Mouse (Mus musculus): ENCODE data around the gene Ndufaf2. TPM values are rescaled to one million over a fixed set of nuclear protein-coding genes. Genes with fewer than 3 reads are reported as not detected.
A peak's percentile ranks its signal among the peaks of the same experiment; 100 is the strongest.

Ndufaf2 gene
- polyA plus RNA-seq, 1 experiment from 2014 or later: 72.6 TPM

DNA sequence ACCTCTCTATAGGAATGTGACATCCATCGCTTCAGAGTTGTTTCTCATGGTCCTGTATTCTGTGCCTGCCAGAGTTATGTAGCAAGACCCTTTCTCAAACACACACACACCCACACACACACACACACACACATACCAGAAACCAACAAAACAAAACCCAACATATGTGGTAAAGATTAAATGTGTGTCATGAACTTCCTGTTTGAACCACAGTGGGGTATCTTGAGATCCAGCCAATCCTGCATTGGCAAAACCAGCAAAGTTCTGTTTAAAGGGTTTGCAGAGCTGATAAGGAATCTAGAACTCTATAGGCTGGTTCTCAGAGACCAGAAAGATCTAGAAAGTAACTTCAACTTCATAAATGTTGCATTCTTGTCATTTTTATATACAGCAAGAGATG is 11.6 kb upstream of the Ndufaf2 start:
- Histone ChIP-seq H3K36me3 (peaks cover 32% of the 10 kb centered on the region), H3K9me3 (no peaks in the 10 kb centered on the region), H3K4me1 (no peaks in the 10 kb centered on the region), H3K4me3 (no peak overlapping the region), H3K4me2 (replicated peaks) (no peak overlapping the region), H3K27ac (replicated peaks) (no peak overlapping the region), H3K9ac (replicated peaks) (no peak overlapping the region), H3K27me3 (no peaks in the 10 kb centered on the region)
- no peak for ATAC-seq (replicated peaks)
- 96% methylated on average over 1 of the region's 1 CpGs for WGBS

DNA sequence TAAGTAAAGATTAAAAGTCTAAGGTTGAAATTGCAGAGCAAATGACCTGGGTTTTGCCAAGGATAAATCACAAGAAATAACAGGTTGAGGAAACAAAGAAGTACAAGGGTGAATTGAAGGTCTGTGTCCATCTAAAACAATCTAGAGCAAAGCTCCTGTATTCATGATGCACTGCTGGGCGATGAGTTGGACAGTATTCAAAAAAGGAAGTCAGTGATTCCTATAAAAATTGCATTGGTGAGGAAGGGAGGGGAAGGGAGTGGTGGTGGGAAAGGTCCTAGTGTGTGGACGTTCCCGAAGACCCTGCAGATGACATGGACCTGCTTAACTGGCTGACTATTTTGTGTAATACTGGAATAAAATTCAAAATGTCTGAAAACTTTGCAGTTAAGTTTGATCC is 6.2 kb upstream of the Ndufaf2 start:
- peaks cover 11% of the 10 kb centered on the region for H3K36me3 ChIP-seq
- H3K27ac ChIP-seq (replicated peaks): no peak overlapping the region
- peaks cover 3% of the 10 kb centered on the region for H3K4me1 ChIP-seq
- WGBS: 92% methylated on average over 3 of the region's 3 CpGs
- no peak overlapping the region for H3K4me3 ChIP-seq
- H3K9me3 ChIP-seq: no peaks in the 10 kb centered on the region
- no peaks in the 10 kb centered on the region for H3K27me3 ChIP-seq
- ATAC-seq (replicated peaks): no peak
- no peak overlapping the region for H3K4me2 ChIP-seq (replicated peaks)
- H3K9ac ChIP-seq (replicated peaks): no peak overlapping the region

DNA sequence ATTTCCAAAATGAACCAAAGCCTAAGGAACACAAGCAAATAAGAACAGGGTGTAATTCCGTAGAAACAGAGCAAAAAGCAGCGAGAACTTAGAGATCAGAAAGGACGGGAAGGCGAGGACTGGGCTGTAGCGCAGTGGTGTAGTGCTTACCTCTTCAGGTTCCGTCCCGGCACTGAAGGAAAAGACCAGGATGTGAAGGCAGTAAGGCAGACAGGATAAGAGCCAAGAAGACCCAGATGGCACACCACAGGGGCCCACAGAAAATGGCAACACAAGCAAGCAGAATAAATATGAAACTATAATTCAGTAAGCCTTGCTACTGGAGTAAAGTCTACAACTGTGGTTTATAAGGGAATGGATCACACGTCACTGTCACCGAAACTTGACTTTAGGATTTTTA is 5.5 kb upstream of the Ndufaf2 start:
- Histone ChIP-seq H3K36me3 (peaks cover 11% of the 10 kb centered on the region), H3K4me3 (no peak overlapping the region), H3K9ac (replicated peaks) (no peak overlapping the region), H3K4me1 (peaks cover 9% of the 10 kb centered on the region), H3K9me3 (no peaks in the 10 kb centered on the region), H3K27ac (replicated peaks) (no peak overlapping the region), H3K27me3 (no peaks in the 10 kb centered on the region), H3K4me2 (replicated peaks) (no peak overlapping the region)
- 85% methylated on average over 9 of the region's 9 CpGs for WGBS
- ATAC-seq (replicated peaks): no peak

DNA sequence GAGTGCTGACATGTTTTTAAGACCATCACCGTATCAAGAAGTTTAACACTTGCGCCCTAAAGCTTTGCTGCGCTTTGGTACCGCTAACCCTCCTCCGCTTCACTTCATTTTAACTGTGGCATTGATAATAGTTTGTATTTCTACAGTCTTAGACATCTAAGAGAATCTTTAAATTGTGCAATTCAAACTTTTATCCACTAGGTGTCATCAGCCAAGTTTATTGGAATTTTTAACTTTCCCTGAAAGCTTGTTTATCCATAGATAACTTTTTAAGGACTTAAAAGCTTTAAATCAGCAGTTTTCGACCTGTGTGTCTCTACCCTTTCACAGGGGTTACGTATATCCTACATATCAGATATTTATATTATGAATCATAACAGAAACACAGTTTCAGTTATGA is 1.5 kb upstream of the Ndufaf2 start:
- 0 out of 2 replicates have a peak overlapping the region, but pooled peaks have one; percentile 13 for H3K4me3 ChIP-seq
- H3K27me3 ChIP-seq: no peaks in the 10 kb centered on the region
- H3K9ac ChIP-seq (replicated peaks): no peak overlapping the region
- 64% methylated on average over 7 of the region's 7 CpGs for WGBS
- no peak overlapping the region for H3K27ac ChIP-seq (replicated peaks)
- peaks cover 11% of the 10 kb centered on the region for H3K36me3 ChIP-seq
- no peaks in the 10 kb centered on the region for H3K9me3 ChIP-seq
- peak overlapping the region; percentile 12; the same call in 1 of the 2 replicates for H3K4me2 ChIP-seq (replicated peaks)
- no peak for ATAC-seq (replicated peaks)
- H3K4me1 ChIP-seq: peaks cover 15% of the 10 kb centered on the region

DNA sequence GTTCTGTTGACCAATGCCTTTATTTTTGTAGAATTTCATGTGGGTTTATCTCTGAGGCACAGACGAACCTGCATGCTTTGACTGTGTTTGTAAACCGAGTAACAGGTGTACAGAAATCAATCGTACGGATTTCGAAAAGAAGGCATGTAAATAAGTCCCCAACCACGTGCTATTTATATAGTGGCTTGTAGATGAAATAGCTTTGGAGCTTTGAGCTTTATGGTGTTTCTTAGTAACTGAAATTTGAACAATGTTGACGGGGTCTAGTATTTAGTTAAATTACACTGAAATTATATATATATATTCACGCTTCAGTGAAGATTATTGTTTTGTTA is 785 bp upstream of the Ndufaf2 start:
- no peak for ATAC-seq (replicated peaks)
- Histone ChIP-seq H3K4me1 (peaks cover 15% of the 10 kb centered on the region), H3K4me2 (replicated peaks) (peak overlapping the region; percentile 78), H3K4me3 (peak overlapping the region; percentile 86), H3K9me3 (no peaks in the 10 kb centered on the region), H3K36me3 (peaks cover 11% of the 10 kb centered on the region), H3K27me3 (no peaks in the 10 kb centered on the region), H3K9ac (replicated peaks) (peak overlapping the region; percentile 73), H3K27ac (replicated peaks) (no peak overlapping the region)
- 9% methylated on average over 8 of the region's 8 CpGs for WGBS

DNA sequence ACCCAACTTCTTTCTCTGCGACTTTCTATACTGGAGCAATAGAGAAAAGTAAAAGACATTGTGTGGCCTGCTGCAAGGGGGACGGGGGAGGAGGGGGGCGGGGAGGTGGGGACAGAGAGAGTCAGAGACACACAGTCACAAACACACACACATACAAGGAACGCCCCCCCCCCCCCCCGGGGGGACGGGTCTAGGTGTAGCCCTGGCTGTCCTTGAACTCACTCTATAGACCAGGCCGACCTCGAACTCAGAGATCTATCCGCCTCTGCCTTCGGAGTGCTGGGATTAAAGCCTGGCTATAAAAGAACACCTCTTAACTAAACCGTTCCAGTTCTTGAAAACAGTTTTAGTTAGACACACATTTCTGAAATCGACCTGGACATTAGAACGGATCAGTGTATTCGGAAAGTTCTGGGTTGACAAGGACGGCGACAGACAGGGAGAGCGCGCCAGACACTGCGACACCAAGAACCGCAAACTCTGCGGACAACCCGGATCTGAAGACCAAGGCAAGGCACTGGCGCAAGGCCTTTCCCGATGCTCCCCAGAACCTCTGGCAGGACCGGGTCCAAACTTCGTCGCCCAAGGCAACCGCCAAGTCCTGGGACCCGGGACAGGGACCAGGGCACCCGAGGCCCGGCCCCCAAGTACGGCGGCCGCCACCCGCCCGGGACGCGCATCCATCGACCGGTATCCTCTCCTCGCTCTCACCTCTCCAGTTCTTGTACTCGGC is 525 bp downstream of the Ndufaf2 start:
- Histone ChIP-seq H3K9ac (replicated peaks) (peak overlapping the region; percentile 73), H3K9me3 (no peaks in the 10 kb centered on the region), H3K27me3 (no peaks in the 10 kb centered on the region), H3K36me3 (peaks cover 9% of the 10 kb centered on the region), H3K4me1 (peaks cover 15% of the 10 kb centered on the region), H3K4me3 (peak overlapping the region; percentile 86), H3K4me2 (replicated peaks) (peak overlapping the region; percentile 78), H3K27ac (replicated peaks) (no peak overlapping the region)
- ATAC-seq (replicated peaks): no peak; the same call in 1 of the 2 replicates
- WGBS: 2% methylated on average over 41 of the region's 42 CpGs

DNA sequence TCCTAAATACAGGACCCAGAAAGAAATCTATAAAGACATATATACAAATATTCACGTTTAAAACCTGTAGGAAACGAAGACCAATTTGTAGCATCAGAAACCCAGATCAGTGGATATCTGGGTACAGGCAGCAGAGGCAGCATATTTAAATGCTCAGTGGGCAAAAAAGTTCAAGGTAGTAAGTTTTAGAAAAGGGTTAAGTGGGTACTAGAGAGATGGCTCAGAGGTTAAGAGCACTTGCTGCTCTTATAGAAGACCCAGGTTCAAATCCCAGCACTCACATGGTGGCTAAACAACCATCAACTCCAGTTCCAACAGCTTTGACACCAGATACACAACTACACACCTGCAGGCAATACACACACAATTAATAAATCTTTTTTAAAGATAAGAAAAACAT is 1.3 kb downstream of the Ndufaf2 start:
- H3K9ac ChIP-seq (replicated peaks): no peak overlapping the region
- 80% methylated on average over 2 of the region's 2 CpGs for WGBS
- no peak overlapping the region for H3K4me3 ChIP-seq

DNA sequence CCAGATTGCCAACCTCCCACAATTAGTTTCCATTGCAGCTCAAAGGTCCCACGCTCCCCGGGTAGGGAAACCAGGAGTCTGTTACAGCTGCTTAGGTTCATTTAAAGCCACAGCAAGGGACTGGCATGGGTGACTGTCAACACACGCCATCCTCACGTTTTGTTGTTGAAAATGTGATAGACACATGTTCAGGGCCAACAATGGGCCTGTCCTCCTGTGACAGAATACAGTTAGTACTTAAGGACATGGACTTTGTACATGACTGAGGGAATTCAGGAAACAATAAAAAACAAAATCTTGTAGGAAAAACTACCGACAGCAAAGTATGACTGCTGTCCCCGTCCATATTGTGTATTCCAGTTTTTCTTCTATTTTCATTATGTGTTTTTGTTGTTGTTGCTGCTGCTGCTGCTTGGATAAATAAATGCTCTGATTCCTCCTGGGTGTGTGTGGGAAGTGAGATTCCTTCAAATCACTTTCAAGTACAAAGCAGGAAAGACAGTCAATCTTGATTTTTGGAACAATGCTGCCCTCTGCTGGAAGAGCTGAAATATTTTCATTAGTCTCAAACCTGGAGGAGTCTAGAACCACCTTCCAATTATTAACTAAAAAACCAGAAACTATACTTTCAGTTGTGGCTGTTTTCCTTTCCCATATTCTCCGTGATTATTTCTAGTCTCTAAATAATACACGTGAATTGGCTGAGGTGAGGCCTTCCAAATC is 5.6 kb downstream of the Ndufaf2 start:
- Histone ChIP-seq H3K9me3 (no peaks in the 10 kb centered on the region), H3K27me3 (no peaks in the 10 kb centered on the region), H3K36me3 (no peaks in the 10 kb centered on the region), H3K9ac (replicated peaks) (no peak overlapping the region), H3K4me2 (replicated peaks) (no peak overlapping the region), H3K27ac (replicated peaks) (no peak overlapping the region; the same call in 1 of the 2 replicates), H3K4me1 (peaks cover 8% of the 10 kb centered on the region), H3K4me3 (no peak overlapping the region)
- ATAC-seq (replicated peaks): peak; percentile 47
- WGBS: 61% methylated on average over 8 of the region's 8 CpGs

More for the DNA sequence above, 1.3 kb downstream of the Ndufaf2 start:
- H3K27ac ChIP-seq (replicated peaks): no peak overlapping the region
- peaks cover 8% of the 10 kb centered on the region for H3K36me3 ChIP-seq
- H3K4me1 ChIP-seq: peaks cover 20% of the 10 kb centered on the region
- no peaks in the 10 kb centered on the region for H3K9me3 ChIP-seq
- no peaks in the 10 kb centered on the region for H3K27me3 ChIP-seq
- H3K4me2 ChIP-seq (replicated peaks): no peak overlapping the region; the same call in 1 of the 2 replicates
- ATAC-seq (replicated peaks): no peak

DNA sequence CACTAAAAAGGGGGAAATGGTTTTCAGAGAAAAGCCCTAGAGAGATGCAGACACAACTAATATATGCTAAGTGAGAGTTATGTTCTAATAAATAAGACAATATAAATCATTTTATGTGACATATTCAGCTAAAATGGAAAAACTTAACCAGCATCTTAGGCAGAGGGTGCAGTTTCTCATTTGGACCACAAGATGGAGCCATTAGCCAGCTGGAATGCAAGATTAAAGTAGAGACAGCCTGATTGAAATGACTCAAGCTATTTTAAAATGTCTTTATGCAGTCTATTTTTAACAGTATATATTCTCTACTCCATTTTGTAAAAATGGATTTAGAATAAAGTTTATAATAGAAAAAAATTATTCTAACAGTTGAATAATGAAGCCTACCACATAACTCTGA is 6.6 kb downstream of the Ndufaf2 start:
- H3K36me3 ChIP-seq: no peaks in the 10 kb centered on the region
- peaks cover 5% of the 10 kb centered on the region for H3K4me1 ChIP-seq
- no peak overlapping the region for H3K4me3 ChIP-seq
- ATAC-seq (replicated peaks): no peak
- H3K9me3 ChIP-seq: no peaks in the 10 kb centered on the region
- no peak overlapping the region for H3K27ac ChIP-seq (replicated peaks)
- no peak overlapping the region for H3K9ac ChIP-seq (replicated peaks)
- no peaks in the 10 kb centered on the region for H3K27me3 ChIP-seq
- no peak overlapping the region for H3K4me2 ChIP-seq (replicated peaks)

DNA sequence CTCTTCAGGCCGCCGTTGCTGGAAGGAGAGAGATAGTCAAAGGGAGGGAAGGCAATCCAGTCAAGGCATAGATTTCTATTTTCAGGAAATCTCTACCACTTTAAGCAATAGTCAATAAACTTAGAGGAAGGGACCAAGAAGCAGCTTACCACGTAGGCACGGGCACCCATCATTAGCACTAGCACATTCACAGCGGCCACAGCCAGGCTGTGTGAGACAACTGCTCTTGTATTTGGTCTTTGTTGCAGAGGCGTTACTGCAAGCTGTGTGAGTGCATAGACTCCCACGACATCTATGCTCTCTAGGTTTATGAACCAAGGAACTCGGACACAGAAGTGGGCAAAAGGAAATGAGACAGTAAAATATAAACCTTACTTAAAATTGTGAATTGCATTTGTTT is 14.3 kb downstream of the Ndufaf2 start:
- Histone ChIP-seq H3K27ac (replicated peaks) (no peak overlapping the region), H3K4me2 (replicated peaks) (no peak overlapping the region), H3K27me3 (no peaks in the 10 kb centered on the region), H3K9me3 (no peaks in the 10 kb centered on the region), H3K36me3 (no peaks in the 10 kb centered on the region), H3K9ac (replicated peaks) (no peak overlapping the region), H3K4me1 (peaks cover 2% of the 10 kb centered on the region; the same call in 1 of the 2 replicates), H3K4me3 (no peak overlapping the region)
- ATAC-seq (replicated peaks): no peak
- WGBS: 94% methylated on average over 8 of the region's 8 CpGs

DNA sequence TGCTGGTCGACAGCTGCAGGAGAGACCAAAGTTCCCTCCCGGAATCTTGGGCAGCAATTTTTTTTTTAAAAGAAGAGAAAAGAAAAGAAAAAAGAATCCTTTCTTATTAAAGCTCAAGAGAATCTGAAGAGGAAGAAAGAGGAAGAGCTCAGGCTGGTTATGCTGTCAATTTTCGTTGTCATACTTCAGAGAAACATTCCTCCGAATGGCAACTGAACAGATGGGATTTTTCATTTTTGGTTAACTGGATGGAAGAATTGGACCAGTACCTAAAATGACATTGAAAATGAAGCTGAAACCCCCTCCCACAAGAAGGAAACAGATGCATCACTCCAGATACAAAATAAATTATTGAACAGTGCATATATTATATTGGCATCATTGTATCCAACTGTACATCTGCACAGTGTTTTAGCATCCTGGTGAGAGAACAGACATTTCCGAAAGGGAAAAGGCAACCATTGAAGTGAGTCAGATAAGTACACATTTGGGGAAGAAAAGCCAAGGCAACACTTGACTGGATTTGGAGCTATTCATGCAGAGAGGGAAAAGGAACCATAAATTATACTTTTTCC is 19.9 kb downstream of the Ndufaf2 start:
- Histone ChIP-seq H3K4me1 (peaks cover 6% of the 10 kb centered on the region; the same call in 1 of the 2 replicates), H3K36me3 (no peaks in the 10 kb centered on the region), H3K27ac (replicated peaks) (peak overlapping the region; percentile 65), H3K9me3 (no peaks in the 10 kb centered on the region), H3K4me3 (no peak overlapping the region), H3K4me2 (replicated peaks) (no peak overlapping the region), H3K9ac (replicated peaks) (no peak overlapping the region), H3K27me3 (no peaks in the 10 kb centered on the region)
- ATAC-seq (replicated peaks): no peak
- WGBS: 77% methylated on average over 5 of the region's 5 CpGs

DNA sequence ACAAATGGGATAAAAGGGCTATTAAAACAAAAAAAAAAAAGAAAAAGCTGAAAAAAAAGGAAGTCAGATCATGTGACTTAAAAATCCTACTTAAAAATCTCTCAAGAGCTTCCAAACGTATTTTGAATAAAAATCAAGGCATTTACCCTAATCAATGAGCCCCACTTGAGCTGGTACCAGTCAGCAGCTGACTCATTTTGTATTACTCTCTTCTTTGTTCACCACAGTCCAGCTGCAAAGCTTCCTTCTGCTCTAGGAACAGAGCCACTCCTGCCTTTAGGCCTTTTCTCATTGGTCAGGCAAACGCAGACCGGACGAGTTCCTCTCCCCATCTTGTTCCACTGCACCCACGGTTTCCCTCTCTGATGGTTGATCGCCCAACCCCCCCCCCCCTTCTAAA is 22.8 kb downstream of the Ndufaf2 start:
- WGBS: 63% methylated on average over 6 of the region's 6 CpGs
- Histone ChIP-seq H3K4me1 (peaks cover 6% of the 10 kb centered on the region; the same call in 1 of the 2 replicates), H3K4me2 (replicated peaks) (no peak overlapping the region), H3K9me3 (no peaks in the 10 kb centered on the region), H3K36me3 (no peaks in the 10 kb centered on the region), H3K4me3 (no peak overlapping the region), H3K27ac (replicated peaks) (no peak overlapping the region), H3K9ac (replicated peaks) (no peak overlapping the region), H3K27me3 (no peaks in the 10 kb centered on the region)
- ATAC-seq (replicated peaks): no peak
